Comparison of ENCODE assay signal across 13 mouse cellular contexts in the genomic region with DNA sequence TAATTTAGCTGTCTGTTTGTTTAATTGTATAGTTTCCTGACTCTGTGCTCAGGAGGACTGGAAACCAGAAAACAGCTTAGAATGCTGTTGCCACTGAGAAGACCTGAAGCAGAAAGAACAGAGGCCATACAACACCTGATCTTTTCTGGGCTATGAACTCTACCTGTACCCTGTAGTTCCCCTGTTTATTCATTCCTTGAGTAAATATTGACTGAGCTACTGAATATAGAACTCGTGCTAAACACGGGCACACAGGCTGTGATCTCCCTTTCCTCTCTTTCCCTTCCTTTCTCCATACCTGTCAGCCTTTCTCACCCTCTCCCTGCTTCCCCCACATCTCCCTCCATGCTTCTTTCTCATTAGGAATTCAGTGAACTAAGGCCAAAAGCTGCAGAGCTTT.
"Had no signal": no experiment of that assay in that cellular context is flagged by ENCODE, and none has a peak within 500 bp of the region (broad histone marks: within the 10 kb centered on the region; RNA-seq: fewer than 3 reads in every experiment).

No protein-coding gene starts in this region.

- H3K4me2 ChIP-seq: hindbrain, embryonic 13.5 days; limb, embryonic 15.5 days; midbrain, embryonic 12.5 days; neural tube, embryonic 13.5 days had no signal

- H3K27ac ChIP-seq: hindbrain, embryonic 13.5 days; hindbrain, postnatal 0 days; limb, embryonic 15.5 days; midbrain, embryonic 12.5 days; neural tube, embryonic 13.5 days had no signal

- H3K9ac ChIP-seq: hindbrain, embryonic 13.5 days; limb, embryonic 15.5 days; midbrain, embryonic 12.5 days; neural tube, embryonic 13.5 days had no signal

- H3K36me3 ChIP-seq: hindbrain, embryonic 13.5 days; limb, embryonic 15.5 days; midbrain, embryonic 12.5 days; neural tube, embryonic 13.5 days had no signal

- H3K9me3 ChIP-seq: hindbrain, embryonic 13.5 days; limb, embryonic 15.5 days; midbrain, embryonic 12.5 days; neural tube, embryonic 13.5 days had no signal

- DNase-seq: kidney, adult 8-10 months; kidney, postnatal 25 days; layer of hippocampus, postnatal 36 days; lung, postnatal 14 days; right cerebral cortex, postnatal 14 days; thymus, adult 2 months; thymus, postnatal 36 days had no signal

- H3K27me3 ChIP-seq: hindbrain, embryonic 13.5 days; limb, embryonic 15.5 days; midbrain, embryonic 12.5 days; neural tube, embryonic 13.5 days had no signal

- H3K4me3 ChIP-seq: hindbrain, embryonic 13.5 days; limb, embryonic 15.5 days; midbrain, embryonic 12.5 days; neural tube, embryonic 13.5 days had no signal

- ATAC-seq: hindbrain, postnatal 0 days; midbrain, embryonic 16.5 days had no signal
